Mouse (Mus musculus) induced T-regulatory cell, adult 2 months (primary cell): ENCODE measurements at regions not wholly inside any gene's neighbourhood (a gene's known extent, or its start where the extent isn't known, plus 50 kb on each side); places are given as distances from the start of the nearest gene placed in this dataset.

Source experiments
- DNase-seq: peaks from one replicate; pipeline ENCODE4 v3.0.0-alpha.2; 2012; ENCODE audit warnings: low read depth

DNA sequence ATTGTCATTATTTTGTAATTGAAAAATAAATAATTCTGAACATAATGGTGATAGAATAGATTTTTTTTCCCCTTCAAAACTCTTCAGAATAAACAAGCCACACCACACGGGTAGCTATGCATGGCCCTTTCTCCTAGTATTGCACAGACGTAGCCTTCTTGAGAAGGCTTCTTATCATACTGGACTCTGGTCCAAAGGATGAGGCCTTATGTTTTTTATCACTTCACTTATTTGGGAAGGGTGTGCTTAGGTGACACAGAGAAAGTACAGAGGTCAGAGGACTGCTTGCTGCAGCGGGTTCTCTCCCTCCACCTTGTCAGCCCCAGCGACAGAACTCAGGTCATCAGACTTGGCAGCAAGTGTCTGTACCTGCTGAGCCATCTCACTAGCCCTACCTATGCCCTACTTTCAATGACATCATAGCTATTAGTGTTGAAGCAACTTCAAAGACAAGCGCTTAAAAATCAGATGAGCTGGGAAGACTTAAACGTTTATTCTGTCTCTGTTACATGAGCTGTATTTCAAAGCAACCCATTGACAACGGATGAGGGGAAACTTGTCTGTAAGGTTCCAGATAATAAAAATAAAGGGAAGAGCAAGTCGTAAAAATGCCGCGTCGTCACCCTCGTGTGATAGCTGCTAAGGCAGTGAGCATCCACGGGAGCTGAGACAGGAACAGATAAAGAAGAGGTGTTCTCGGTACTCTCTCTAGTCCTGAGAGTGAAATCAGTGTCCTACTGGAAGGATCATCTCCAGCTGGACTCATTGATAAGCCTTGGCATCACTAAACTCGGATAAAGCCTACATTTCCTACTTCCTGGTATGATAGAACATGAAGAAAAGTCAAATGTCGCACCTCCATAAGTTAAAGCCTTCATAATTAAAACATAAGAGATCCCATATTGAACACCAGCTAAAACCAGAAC is 226.2 kb downstream of the Sp3 start:
- DNase-seq = no peak

DNA sequence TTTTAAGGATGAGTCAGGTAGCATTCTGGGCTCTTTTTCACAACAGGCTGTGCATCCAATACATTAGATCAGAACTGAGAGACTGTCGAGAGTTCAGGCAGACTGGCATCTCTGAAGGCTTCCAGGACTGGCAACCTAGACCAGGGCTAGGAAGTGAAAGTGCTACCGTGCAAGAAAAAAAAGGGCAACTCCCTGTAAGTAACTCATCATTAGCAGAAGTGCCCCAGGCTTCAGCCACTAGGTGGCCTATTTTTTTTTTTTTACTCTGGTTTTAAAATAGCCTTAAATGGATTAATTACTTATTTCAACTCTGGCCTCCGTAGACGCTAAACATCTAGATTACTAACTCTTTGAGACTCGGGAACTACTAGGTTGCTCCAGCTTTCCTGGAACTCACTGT is 216.8 kb downstream of the Sp3 start:
- peak; percentile 15 for DNase-seq

DNA sequence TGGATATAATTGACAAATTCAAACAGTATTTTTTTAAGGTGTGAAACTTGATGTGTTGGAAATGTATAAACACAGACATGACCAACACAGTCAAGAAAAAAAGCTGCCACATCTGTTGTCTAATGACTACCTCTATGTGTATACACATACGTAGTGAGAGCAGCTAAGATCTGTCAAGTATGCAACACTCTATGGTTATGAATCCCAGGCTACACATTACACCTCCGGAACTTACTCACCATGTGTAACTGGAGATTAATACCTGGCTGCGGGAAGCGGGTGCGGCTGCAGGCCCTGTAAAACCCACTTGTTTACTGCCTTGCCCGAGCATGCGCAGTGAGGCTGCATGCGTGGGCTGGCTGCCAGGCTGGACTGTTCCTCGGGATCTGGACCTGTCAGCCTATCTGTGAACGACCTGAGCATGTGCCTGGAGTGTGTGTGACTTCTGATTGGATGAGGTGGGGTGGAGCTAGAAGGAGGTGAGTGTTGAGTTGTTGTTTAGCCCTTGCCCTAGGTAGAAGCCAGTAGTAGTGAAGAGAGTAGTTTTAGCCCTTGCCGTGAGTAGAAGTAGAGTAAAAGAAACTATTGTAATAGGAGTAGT is 211.1 kb downstream of the Sp3 start:
- DNase-seq = no peak

DNA sequence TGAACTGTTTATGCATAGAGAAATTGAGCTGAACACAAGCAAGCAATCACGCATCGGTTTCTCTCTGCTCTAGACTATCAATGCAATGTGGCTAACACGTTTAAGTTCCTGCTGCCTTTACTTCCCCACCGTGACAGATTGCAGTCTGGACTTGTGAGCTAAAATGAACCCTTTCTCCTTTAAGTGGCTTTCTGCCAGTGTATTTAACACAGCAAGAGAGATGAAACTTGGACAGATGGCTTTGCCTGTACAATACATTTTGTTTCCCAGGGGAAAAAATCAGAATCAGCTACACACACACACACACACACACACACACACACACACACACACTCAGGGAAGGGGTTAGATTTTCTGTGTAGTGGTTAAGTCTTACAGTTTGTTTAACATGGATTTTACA is 206.8 kb downstream of the Sp3 start:
- DNase-seq = no peak

DNA sequence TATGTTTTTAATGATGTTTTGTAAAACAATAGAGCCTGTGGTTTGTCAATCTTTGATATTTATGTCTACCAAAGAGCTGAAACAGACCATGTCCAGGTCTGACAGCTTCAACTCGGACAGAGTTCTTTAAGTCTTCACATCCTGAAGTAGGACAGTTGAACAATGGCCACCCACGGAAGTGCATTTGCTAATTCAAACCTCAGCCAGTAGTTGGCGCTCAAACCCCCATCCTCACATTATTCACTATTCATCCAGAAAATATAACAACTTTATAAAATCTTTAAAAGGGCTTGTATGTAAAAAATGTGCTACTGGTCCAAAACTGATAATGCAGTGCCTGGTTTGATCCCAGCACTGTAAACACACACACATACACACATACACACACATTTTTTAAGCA is 202.9 kb downstream of the Sp3 start:
- peak; percentile 67 for DNase-seq

DNA sequence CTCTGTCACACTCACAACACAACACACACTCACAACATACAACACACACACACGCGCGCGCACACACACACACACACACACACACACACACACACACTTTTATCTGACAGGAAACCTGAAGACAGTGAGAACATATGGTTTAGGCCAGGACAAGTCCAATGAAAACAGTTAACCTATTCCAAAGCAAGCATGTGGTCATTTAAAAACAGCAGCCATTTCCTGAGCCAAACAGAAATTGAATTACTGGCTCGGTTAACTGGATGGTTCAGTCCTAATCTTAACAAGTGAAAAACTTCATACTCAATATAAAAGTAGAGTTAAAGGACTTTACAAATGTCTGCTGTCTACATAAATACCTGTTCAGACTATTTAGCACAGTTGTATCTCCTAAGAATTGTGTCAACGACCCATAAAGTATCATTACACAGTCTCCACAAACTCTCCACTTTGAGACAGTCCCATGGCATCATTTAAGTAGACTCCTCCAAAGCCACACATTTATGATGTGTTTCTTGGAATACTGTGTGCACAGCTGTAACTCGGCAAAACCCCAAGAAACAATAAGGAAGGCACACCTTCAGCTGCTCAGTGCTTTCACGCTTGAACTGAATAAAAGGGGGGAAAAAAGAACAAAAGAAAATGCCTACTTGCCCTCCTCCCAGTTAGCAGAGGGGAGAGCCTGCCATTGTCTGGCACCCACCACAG is 202.3 kb downstream of the Sp3 start:
- DNase-seq = no peak

DNA sequence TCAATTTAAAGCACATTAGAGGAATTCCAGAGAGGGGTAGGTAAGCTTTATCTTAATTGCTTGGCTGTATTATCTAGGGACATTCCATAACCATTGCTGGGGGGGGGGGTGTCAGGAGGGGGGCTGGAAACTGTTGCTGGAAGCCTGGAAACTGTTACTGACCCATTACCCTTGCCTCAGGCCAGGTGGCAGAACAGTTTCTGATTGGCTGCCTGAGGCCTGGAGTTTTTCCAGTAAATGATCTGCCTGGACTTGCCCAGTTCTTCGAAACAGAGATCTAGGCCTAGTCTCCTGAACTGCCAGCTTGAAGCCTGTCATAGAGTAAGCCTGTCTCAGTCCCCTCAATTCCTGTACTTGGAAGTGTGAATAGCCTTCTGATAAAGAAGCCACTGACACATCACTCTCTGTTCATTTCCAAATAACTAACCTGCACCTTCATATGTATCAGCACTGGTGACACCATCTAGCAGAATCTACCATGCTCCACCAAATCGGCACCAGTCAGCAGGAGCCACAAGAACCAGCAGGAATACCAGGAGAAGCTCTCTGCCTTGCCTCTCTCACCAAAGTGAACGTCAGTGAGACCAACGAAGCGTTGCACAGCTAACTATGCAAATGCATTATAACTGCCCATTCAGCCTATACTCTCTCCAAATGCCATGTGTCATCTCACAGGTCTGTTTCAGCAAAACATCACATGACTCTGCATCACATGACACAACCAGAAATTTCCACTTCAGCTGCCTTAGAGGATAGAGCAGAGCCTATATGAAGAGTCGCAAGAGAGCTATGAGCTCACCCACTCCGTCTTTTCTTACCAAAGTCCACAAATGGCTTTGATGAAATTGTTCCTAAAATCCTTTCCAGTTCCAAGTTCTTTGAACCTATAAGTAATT is 200.7 kb downstream of the Sp3 start:
- no peak for DNase-seq

DNA sequence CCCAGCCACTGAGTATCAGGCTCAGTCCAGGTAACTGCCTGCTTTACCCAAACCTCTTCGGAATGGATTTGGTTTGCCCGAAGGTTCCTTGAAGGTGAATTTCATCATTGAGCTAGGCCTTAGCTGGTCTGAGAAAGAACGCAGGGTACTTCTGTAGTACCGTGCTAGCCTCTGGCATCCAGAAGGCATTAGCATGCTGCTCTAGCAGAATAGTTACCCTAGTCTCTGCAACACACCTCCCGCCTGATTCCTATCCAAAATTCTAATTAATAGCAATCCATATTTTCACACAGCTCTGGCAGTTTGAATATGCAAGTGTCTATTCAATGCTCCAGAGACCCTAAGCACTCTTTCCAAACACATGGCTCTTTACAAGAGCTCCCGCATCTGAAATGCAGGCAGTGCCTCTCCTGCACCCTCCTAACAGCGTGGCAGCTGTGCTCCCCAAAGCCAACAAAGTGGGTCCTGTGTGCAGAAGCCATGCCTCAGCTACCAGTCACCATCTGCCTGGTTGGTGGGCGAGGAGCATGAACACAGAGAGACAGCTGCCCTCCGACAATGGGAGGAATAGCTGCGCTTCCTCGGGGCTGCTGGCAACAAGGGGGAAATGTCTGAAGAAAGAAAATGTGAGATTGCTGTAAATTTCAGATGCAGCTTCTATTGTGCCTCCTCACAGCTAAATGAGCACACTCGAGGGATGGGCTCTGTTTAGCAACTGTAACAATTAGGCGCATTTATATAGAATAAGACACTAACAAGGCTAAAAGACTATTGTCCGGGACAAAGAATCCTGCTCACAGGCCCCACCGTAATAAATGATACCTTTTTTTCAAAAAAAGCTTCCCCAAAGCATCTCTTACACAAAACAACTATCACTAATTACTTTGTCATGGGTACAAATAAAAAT is 198.6 kb downstream of the Sp3 start:
- no peak for DNase-seq

DNA sequence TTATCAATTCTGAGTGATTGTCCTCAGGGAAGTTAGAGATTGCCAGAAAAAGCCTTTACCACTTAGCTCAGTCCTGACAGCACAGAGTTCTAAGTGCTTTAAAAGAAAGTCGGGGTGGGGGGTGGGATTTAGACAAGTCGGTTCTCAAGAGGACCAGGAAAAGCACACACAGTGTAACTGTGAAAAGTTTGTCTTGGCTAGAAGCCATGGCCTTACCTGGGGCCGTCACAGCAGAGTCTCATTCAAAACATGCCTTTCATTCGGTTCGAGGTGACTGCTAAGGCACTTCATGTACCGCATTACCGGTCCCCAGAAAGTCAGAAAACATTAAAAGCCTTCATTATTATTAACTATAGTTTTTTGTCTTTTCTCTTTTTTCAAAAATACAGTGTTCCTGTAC is 197.9 kb downstream of the Sp3 start:
- DNase-seq = no peak

DNA sequence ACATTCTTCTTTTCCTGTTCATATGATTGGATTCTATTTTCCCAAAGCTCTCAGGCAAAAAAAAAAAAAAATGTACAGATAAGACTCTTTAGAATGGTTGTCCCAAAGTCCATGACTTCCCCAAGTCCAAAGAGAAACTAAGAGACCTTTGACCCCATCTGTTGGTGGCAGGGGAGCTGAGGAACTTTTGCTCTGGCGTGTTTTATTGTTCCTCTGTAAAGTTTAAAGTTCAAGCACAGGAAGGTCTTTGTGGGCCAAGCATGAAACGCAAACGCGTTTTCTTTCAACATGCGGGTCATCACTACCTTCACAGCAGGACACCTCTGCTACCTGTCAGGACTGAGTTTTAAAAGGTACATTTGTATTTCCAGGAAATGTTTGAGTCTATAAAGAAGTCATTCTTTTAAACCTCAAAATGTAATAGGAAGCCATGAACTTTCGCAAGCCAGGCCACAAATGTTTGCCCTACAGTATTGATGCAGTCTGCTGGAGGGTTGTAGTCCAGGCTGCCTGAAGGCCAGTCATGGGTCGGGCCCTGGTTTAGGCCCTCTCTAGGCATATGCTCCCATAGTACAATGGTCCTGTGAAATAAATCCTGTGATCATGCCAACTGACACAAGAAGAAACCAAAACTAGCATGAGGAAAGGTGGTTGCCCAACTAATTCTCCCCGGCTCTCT is 194.7 kb downstream of the Sp3 start:
- no peak for DNase-seq

DNA sequence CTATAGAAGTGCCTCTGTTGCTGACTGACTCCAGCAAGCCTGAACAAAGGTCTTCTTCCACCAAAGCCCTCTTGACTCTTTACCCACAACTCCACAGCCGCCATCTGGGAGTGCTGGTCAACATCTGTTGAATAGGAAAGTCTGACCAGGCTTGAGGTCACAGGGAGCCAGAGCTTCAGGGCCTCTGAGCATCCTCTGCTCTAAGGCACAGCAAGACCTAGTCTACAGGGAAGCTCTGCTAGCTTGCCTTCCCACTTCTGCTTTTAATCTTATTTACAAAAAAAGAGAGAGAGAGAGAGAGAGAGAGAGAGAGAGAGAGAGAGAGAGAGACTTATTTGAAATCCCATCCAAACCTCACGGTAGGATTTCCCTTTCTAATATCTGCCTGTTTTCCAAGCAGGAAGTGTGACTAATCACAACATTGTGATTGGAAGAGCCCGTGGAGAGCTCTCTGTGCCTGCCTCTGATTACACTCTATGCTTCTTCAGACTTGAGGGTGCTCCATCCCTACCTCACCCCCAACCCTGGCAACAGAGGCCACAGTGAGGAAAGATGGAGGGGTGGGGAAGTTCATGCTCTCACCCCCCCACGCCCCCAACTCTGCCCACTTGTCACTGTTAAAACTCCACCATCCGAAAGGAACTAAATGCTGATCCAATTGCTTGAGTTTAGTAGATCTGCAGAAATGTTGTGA is 194.1 kb downstream of the Sp3 start:
- DNase-seq = no peak

DNA sequence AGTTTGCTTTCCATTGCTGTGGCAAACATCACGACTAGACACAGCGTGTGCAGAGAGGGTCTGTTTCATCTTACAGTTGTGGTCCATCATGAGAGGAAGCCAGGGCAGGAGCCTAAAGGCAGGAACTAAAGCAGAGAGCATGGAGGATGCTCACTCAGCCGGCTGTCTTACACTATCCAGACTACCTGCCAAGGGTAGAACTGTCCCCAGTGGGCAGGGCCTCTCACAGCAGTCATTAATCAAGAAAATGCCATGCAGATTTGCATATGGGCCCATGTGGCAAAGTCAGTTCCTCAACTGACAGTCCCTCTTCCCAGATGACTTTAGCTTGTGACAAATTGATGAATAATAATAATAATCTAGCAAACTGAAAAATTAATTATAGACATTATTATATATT is 192.6 kb downstream of the Sp3 start:
- DNase-seq = no peak

DNA sequence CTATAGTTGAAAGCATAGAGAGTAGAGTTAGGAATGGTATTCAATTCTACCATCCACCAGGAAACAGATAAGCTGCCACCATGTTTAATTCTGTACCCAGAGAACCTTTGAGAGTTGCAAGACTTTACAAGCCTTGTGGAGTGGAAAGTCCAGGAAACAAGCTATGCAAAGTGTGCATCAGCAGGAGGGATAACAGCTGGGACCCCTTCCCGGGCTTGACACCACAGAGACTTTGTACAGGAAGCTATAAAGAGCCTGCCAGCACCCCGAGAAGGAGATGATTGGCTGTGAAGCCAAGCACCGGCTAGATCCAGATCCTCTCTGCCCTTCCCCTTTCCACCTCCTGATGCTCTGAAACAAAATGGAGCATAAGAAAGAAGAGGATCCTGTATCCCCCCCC is 188.8 kb downstream of the Sp3 start:
- no peak for DNase-seq

DNA sequence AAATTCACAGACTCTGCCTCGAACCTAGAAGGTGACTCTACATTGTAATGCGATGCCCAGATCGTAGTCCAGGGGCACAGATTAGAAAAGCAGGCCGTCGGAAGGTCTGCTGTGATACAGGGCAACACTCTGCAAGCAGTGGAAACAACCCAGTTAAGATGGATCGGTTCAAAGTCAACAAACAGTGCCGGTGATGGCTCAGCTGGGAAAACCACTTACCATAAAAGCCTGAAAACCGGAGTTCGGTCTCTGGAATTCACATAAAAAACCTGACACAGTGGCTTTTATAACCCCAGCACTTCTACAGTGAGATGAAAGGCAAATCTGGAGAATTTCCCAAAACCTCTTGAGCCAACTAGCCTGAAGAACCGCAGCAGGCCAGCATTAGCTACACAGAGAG is 186.8 kb downstream of the Sp3 start:
- DNase-seq = no peak

DNA sequence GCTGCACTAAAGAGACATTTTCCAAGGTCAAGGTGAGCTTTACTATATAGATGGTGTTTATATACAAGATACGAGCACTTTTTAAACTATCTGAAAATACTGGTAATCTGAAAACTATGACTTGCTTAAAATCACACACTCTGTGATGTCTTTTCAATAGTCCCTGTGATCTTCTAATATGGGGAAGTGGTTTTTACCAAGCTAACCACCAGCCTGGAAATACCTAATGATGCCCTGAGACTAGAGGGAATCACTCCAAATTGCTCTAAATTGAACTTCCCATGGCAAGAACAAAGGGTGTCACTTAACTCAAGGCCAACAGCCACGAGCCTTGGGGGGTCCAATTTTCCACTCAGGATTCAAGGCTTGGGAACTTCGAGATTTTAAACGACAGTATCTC is 185.7 kb downstream of the Sp3 start:
- no peak for DNase-seq

DNA sequence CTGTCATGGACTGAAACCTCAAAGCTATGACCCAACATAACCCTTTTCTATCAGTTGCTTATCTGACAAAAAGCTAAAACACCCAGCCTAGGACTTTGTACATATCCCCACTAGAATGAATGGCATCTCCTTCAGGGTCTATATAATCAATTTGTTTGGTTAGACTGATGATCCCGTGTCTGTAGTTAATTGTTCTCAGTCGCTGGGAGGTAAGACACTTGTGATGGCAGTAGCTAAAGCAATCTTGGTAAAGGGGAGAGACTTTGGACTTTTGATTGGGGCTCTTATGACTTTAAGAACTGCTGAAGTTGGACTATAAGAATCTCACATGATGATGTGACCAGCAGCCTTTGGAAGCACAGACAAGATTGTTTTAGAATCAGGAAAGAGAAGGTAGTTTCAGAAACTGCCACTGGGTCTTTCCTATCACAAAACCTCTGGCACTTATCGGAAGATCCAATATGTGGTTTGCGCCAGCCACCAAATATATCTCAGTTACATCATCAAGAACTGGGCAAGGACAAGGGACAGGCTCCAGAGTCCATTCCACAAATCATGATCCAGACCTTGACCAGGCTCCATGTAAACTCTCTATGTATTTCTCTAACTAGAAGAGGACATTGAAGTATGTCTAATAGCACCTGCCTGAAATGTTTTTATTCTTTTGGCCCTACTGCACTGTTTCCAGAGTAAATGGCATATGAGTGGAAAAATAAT is 183.1 kb downstream of the Sp3 start:
- no peak for DNase-seq

DNA sequence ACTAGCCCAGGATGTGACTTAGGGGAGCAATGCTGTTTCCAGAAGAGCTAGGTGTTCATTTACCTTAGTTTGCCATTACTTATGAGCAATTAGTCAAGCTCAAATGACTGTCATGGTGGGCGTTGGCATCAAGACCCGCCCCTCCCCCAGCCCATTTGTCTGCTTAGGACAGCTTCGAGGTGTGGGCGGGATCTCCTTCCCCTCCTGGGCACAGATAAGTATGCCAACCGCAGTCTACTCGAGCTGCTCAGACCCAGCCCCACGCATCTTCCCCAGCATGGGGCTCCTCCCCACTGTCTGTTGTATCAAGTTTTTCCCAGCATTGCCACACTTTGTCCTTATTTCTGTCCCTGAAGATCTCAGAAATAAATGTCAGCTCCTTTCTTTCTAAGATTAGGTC is 179.6 kb downstream of the Sp3 start:
- no peak for DNase-seq

DNA sequence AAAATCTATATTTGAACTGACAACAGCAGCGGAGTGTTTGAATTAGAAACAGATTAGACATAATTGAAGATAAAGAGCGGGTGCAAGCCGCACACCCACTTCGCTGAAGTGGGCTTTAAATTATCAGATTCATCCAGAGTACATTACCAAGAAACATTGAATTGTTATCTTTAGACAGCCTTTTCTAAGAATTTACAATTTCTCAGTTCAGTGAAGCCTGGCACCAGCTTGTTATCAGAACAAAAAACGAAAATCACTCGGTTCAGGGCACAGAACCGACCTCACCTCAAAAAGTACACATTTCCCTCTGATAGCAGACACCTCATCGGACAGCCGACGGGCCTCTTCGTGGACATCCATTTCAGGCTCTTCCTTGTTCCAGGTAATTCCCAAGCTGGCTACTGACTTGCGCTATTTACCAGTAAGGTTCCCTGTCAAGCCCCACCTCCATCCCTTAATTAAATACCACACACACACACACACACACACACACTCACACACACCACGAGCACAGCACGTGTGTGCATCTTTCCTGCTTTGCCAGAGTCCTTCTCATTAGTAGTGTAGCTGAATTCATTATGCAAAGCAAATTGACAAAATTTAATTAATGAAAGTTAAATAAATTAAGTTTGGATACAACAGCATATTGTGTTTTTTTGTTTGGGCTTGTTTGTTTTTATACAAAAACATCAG is 166.8 kb downstream of the Sp3 start:
- no peak for DNase-seq

DNA sequence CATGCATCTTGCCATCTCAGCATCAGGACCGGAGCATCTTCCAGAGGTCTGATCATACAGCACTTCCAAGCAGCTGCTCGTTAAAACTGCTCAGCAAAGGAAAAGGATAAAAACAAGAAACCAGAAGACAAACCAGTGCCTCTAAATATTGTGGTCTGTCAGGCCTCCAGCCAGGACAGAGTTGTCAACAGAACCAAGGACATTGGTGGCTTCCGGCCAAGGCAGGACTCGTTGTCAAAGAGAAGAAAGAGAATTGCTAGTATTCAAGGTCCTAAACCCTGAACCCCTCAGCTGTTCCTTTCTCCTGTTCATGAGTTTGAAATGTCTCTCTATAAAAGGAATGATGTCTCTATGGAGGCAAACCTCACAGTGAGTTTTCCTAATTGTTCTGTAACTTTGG is 155.0 kb downstream of the Sp3 start:
- DNase-seq = no peak
